Mouse (Mus musculus) MEL (cell line): Measurements from ENCODE around the gene Mmd. TPM values are rescaled to one million over a fixed set of nuclear protein-coding genes. Genes with fewer than 3 reads are reported as not detected.

Experiments used
- DNase-seq: peaks from one replicate; pipeline ENCODE4 v3.0.0; 2011; ENCODE audit warnings: low read depth, low spot score
- H3K27ac ChIP-seq: 2 replicates; pipeline ENCODE4 v1.5.1; 2012; ENCODE audit warnings: low read depth, mild to moderate bottlenecking, control low read depth, low read length, moderate library complexity; ENCODE audit not compliant: control insufficient read depth
- H3K27me3 ChIP-seq, 2 experiments: fragments of 150-350 bp in 1 of 2; sonication (generic) in 1 of 2; 2 replicates each; pipeline ENCODE4 v1.6.1; 2012; ENCODE audit warnings: low read length in 2 of 2, mild to moderate bottlenecking in 2 of 2, improper control_type of control experiment in 1 of 2, moderate library complexity in 1 of 2; ENCODE audit not compliant: insufficient read depth in 2 of 2, control insufficient read depth in 1 of 2
- H3K36me3 ChIP-seq, 2 experiments: 2 replicates each; pipeline ENCODE4 v1.6.1; 2012 to 2014; ENCODE audit warnings: low read length in 2 of 2, improper control_type of control experiment in 1 of 2, inconsistent platforms in 1 of 2, mild to moderate bottlenecking in 1 of 2; ENCODE audit not compliant: insufficient read depth in 2 of 2, control insufficient read depth in 1 of 2
- H3K4me1 ChIP-seq, 2 experiments: fragments of 150-350 bp in 1 of 2; sonication (generic) in 1 of 2; 2 replicates each; pipeline ENCODE4 v1.6.1; 2012; ENCODE audit warnings: low read length in 2 of 2, improper control_type of control experiment in 1 of 2, mild to moderate bottlenecking in 1 of 2; ENCODE audit not compliant: insufficient read depth in 2 of 2, control insufficient read depth in 1 of 2
- H3K4me3 ChIP-seq, 2 experiments: fragments of 150-350 bp in 1 of 2; sonication (generic) in 1 of 2; 2 replicates each; pipeline ENCODE4 v1.5.1; 2012; ENCODE audit warnings: low read depth in 2 of 2, low read length in 2 of 2, mild to moderate bottlenecking in 2 of 2, moderate library complexity in 2 of 2, control low read depth in 1 of 2, improper control_type of control experiment in 1 of 2; ENCODE audit not compliant: control insufficient read depth in 1 of 2, insufficient read depth in 1 of 2
- H3K79me2 ChIP-seq: 2 replicates; pipeline ENCODE4 v1.6.1; 2012; ENCODE audit warnings: mild to moderate bottlenecking, low read length, moderate library complexity; ENCODE audit not compliant: control insufficient read depth, poor library complexity, insufficient read depth
- H3K9ac ChIP-seq: 2 replicates; pipeline ENCODE4 v1.6.1; 2012; ENCODE audit warnings: low read depth, mild to moderate bottlenecking, control low read depth, low read length, moderate library complexity; ENCODE audit not compliant: control insufficient read depth, poor library complexity, severe bottlenecking
- H3K9me3 ChIP-seq: fragments of 150-350 bp; sonication (generic); replicated peaks from 2 replicates; pipeline ENCODE4 v1.6.1; 2012; ENCODE audit warnings: mild to moderate bottlenecking, low read length, improper control_type of control experiment, moderate library complexity; ENCODE audit not compliant: insufficient read depth
- CHD2 ChIP-seq: IDR thresholded peaks from 2 replicates; pipeline ENCODE4 v1.6.1; 2011; ENCODE audit warnings: low read length, improper control_type of control experiment
- CTCF ChIP-seq, 3 experiments: IDR thresholded peaks in 2 of 3; conservative IDR thresholded peaks in 1 of 3; 2 replicates each; pipeline ENCODE4 v1.5.1; 2011 to 2012; ENCODE audit warnings: low read length in 3 of 3, low read depth in 2 of 3, mild to moderate bottlenecking in 2 of 3, improper control_type of control experiment in 1 of 3, inconsistent platforms in 1 of 3, mixed read lengths in 1 of 3, moderate library complexity in 1 of 3; ENCODE audit not compliant: control insufficient read depth in 1 of 3, insufficient read depth in 1 of 3, poor library complexity in 1 of 3, severe bottlenecking in 1 of 3
- E2F4 ChIP-seq: IDR thresholded peaks from 2 replicates; pipeline ENCODE4 v1.6.1; 2011; ENCODE audit warnings: low read depth, low read length, improper control_type of control experiment, borderline replicate concordance
- EP300 ChIP-seq, 2 experiments: IDR thresholded peaks; 2 replicates each; pipeline ENCODE4 v1.6.1; 2011; ENCODE audit warnings: improper control_type of control experiment in 2 of 2, low read length in 2 of 2, low read depth in 1 of 2, mild to moderate bottlenecking in 1 of 2
- ETS1 ChIP-seq: IDR thresholded peaks from 2 replicates; pipeline ENCODE4 v1.6.1; 2012; ENCODE audit warnings: low read depth, mild to moderate bottlenecking, inconsistent platforms, low read length, improper control_type of control experiment, moderate library complexity
- GATA1 ChIP-seq: IDR thresholded peaks from 2 replicates; pipeline ENCODE4 v1.6.1; 2011; ENCODE audit warnings: low read depth, low read length, improper control_type of control experiment
- HCFC1 ChIP-seq: IDR thresholded peaks from 2 replicates; pipeline ENCODE4 v1.6.1; 2012; ENCODE audit warnings: low read depth, mild to moderate bottlenecking, inconsistent platforms, low read length, improper control_type of control experiment, moderate library complexity
- JUND ChIP-seq: IDR thresholded peaks from 2 replicates; pipeline ENCODE4 v1.6.1; 2011; ENCODE audit warnings: low read depth, mild to moderate bottlenecking, improper control_type of control experiment, low read length
- MAFK ChIP-seq: IDR thresholded peaks from 2 replicates; pipeline ENCODE4 v1.6.1; 2011; ENCODE audit warnings: low read depth, mild to moderate bottlenecking, low read length, improper control_type of control experiment, borderline replicate concordance
- MAZ ChIP-seq: IDR thresholded peaks from 2 replicates; pipeline ENCODE4 v1.6.1; 2012; ENCODE audit warnings: low read depth, mild to moderate bottlenecking, inconsistent platforms, low read length, improper control_type of control experiment
- MEF2A ChIP-seq: IDR thresholded peaks from 2 replicates; pipeline ENCODE4 v1.6.1; 2014; ENCODE audit warnings: low read depth, mild to moderate bottlenecking, inconsistent platforms, low read length, improper control_type of control experiment; ENCODE audit not compliant: poor library complexity, insufficient replicate concordance, severe bottlenecking; ENCODE audit errors: extremely low read depth
- MXI1 ChIP-seq: IDR thresholded peaks from 2 replicates; pipeline ENCODE4 v1.6.1; 2011; ENCODE audit warnings: mild to moderate bottlenecking, low read depth, low read length, improper control_type of control experiment
- MYC ChIP-seq: IDR thresholded peaks from 2 replicates; pipeline ENCODE4 v1.6.1; 2011; ENCODE audit warnings: low read depth, mild to moderate bottlenecking, low read length, improper control_type of control experiment, moderate library complexity
- NELFE ChIP-seq: IDR thresholded peaks from 2 replicates; pipeline ENCODE4 v1.6.1; 2011; ENCODE audit warnings: low read depth, low read length, improper control_type of control experiment
- NRF1 ChIP-seq: IDR thresholded peaks from 2 replicates; pipeline ENCODE4 v1.6.1; 2014; ENCODE audit warnings: low read depth, mild to moderate bottlenecking, inconsistent platforms, low read length, improper control_type of control experiment, moderate library complexity; ENCODE audit not compliant: poor library complexity, insufficient read depth, severe bottlenecking
- POLR2A ChIP-seq, 2 experiments: IDR thresholded peaks; 2 replicates each; pipeline ENCODE4 v1.6.1; 2011 to 2012; ENCODE audit warnings: low read length in 2 of 2, mild to moderate bottlenecking in 2 of 2, control low read depth in 1 of 2, improper control_type of control experiment in 1 of 2, low read depth in 1 of 2, moderate library complexity in 1 of 2; ENCODE audit not compliant: control insufficient read depth in 1 of 2, insufficient read depth in 1 of 2, poor library complexity in 1 of 2
- POLR2AphosphoS5 ChIP-seq: IDR thresholded peaks from 2 replicates; pipeline ENCODE4 v1.6.1; 2012; ENCODE audit warnings: low read depth, borderline replicate concordance, mild to moderate bottlenecking, inconsistent platforms, low read length, moderate library complexity, mixed read lengths
- SIN3A ChIP-seq: IDR thresholded peaks from 2 replicates; pipeline ENCODE4 v1.6.1; 2012; ENCODE audit warnings: low read length, improper control_type of control experiment, inconsistent platforms
- TBP ChIP-seq: IDR thresholded peaks from 2 replicates; pipeline ENCODE4 v1.8.0; 2011; ENCODE audit warnings: low read depth, low read length, improper control_type of control experiment
- TCF12 ChIP-seq: IDR thresholded peaks from 2 replicates; pipeline ENCODE4 v1.6.1; 2014; ENCODE audit warnings: low read depth, mild to moderate bottlenecking, inconsistent platforms, low read length, improper control_type of control experiment, moderate library complexity
- UBTF ChIP-seq: IDR thresholded peaks from 2 replicates; pipeline ENCODE4 v1.6.1; 2012; ENCODE audit warnings: low read depth, mild to moderate bottlenecking, inconsistent platforms, low read length, improper control_type of control experiment, moderate library complexity, borderline replicate concordance; ENCODE audit not compliant: insufficient read depth
- USF1 ChIP-seq: IDR thresholded peaks from 2 replicates; pipeline ENCODE4 v1.6.1; 2014; ENCODE audit warnings: low read depth, mild to moderate bottlenecking, inconsistent platforms, low read length, improper control_type of control experiment, moderate library complexity
- USF2 ChIP-seq, 2 experiments: IDR thresholded peaks; 2 replicates each; pipeline ENCODE4 v1.6.1; 2011 to 2012; ENCODE audit warnings: improper control_type of control experiment in 2 of 2, low read length in 2 of 2, borderline replicate concordance in 1 of 2, inconsistent platforms in 1 of 2, low read depth in 1 of 2, mild to moderate bottlenecking in 1 of 2; ENCODE audit not compliant: insufficient read depth in 1 of 2
- ZC3H11A ChIP-seq: IDR thresholded peaks from 2 replicates; pipeline ENCODE4 v1.6.1; 2012; ENCODE audit warnings: low read depth, mild to moderate bottlenecking, inconsistent platforms, low read length, improper control_type of control experiment
- ZKSCAN1 ChIP-seq: IDR thresholded peaks from 2 replicates; pipeline ENCODE4 v1.6.1; 2012; ENCODE audit warnings: low read depth, mild to moderate bottlenecking, inconsistent platforms, low read length, improper control_type of control experiment, moderate library complexity
- ZNF384 ChIP-seq: IDR thresholded peaks from 2 replicates; pipeline ENCODE4 v1.6.1; 2012; ENCODE audit warnings: low read depth, mild to moderate bottlenecking, inconsistent platforms, low read length, improper control_type of control experiment
- polyA plus RNA-seq, 2 experiments: library from polyadenylated mRNA; stranded (reverse) in 1 of 2; unstranded in 1 of 2; fragments of >175 nt in 1 of 2; fragments of >200 nt in 1 of 2; gene quantifications; 2 replicates each; pipeline versions ENCODE4 v1.2.1 to v1.2.4; 2012; ENCODE audit warnings: low replicate concordance in 2 of 2, low read depth in 1 of 2; ENCODE audit not compliant: insufficient read length in 2 of 2, insufficient read depth in 1 of 2, missing spikeins in 1 of 2
- total RNA-seq: library from RNA; depleted of rRNA; stranded (reverse); fragments of 300-350 nt; gene quantifications from 2 replicates; pipeline ENCODE4 v1.2.3, GENCODE M21; 2012

Gene Mmd
- total and polyA plus RNA-seq, 3 experiments: 7.4 to 15.5 TPM; not detected in 1

GRCm38 (mm10) chr11:90229800-90230199 is 19.5 kb upstream of the Mmd start:
- peaks cover 0 to 11% of the 10 kb centered on the region in 2 experiments; a peak in 2 of 4 replicates for H3K36me3 ChIP-seq
- no peak for TF ChIP-seq MAZ
- TF ChIP-seq JUND: no peak
- TF ChIP-seq POLR2A (IDR thresholded peaks at IDR 0.05; ENCODE audit: control insufficient read depth in 1 of 2, insufficient read depth in 1 of 2, low read depth in 1 of 2, low read length in 2 of 2, poor library complexity in 1 of 2): no peak
- no peak for TF ChIP-seq ETS1
- TF ChIP-seq ZNF384: no peak
- no peak for TF ChIP-seq USF1
- TF ChIP-seq ZC3H11A: no peak
- TF ChIP-seq MXI1: no peak
- TF ChIP-seq HCFC1: no peak
- TF ChIP-seq MEF2A: no peak
- no peak for TF ChIP-seq TBP
- TF ChIP-seq TCF12: no peak
- no peak for TF ChIP-seq CHD2
- TF ChIP-seq POLR2AphosphoS5: no peak
- TF ChIP-seq ZKSCAN1: no peak
- no peak for TF ChIP-seq MAFK
- no peak overlapping the region for H3K9ac ChIP-seq
- H3K27ac ChIP-seq: no peak overlapping the region
- DNase-seq: no peak
- peaks cover 2 to 5% of the 10 kb centered on the region in 2 experiments; a peak in 3 of 4 replicates for H3K27me3 ChIP-seq
- peaks cover 2 to 28% of the 10 kb centered on the region in 2 experiments; a peak in 2 of 4 replicates for H3K4me1 ChIP-seq
- no peaks in the 10 kb centered on the region for H3K79me2 ChIP-seq
- H3K9me3 ChIP-seq: no peaks in the 10 kb centered on the region
- H3K4me3 ChIP-seq: no peak overlapping the region

GRCm38 (mm10) chr11:90230671-90231070 is 18.6 kb upstream of the Mmd start:
- Histone ChIP-seq H3K27ac (no peak overlapping the region), H3K36me3 (peaks cover 0 to 9% of the 10 kb centered on the region in 2 experiments; a peak in 2 of 4 replicates), H3K9ac (no peak overlapping the region), H3K79me2 (no peaks in the 10 kb centered on the region), H3K4me3 (no peak overlapping the region), H3K9me3 (no peaks in the 10 kb centered on the region), H3K27me3 (peaks cover 2 to 7% of the 10 kb centered on the region in 2 experiments; a peak in 3 of 4 replicates), H3K4me1 (peaks cover 0 to 23% of the 10 kb centered on the region in 2 experiments; a peak in 2 of 4 replicates)
- TF ChIP-seq UBTF: no peak
- TF ChIP-seq EP300 (IDR thresholded peaks at IDR 0.05; ENCODE audit: low read depth in 1 of 2, low read length in 2 of 2): no peak
- TF ChIP-seq SIN3A: no peak
- TF ChIP-seq USF2 (IDR thresholded peaks at IDR 0.05; ENCODE audit: borderline replicate concordance in 1 of 2, insufficient read depth in 1 of 2, low read depth in 1 of 2, low read length in 2 of 2): no peak
- TF ChIP-seq CHD2: no peak
- TF ChIP-seq NELFE: no peak
- TF ChIP-seq GATA1: no peak
- TF ChIP-seq CTCF (IDR thresholded peaks at IDR 0.05 in 2 of 3, conservative IDR thresholded peaks at IDR 0.05 in 1 of 3; ENCODE audit: control insufficient read depth in 1 of 3, insufficient read depth in 1 of 3, low read depth in 2 of 3, low read length in 3 of 3, poor library complexity in 1 of 3, severe bottlenecking in 1 of 3): no peak
- TF ChIP-seq MYC: no peak
- no peak for TF ChIP-seq E2F4
- no peak for TF ChIP-seq HCFC1
- TF ChIP-seq NRF1: no peak
- no peak for TF ChIP-seq MAFK
- no peak for TF ChIP-seq TBP
- DNase-seq: no peak
